Mouse (Mus musculus): Measurements from ENCODE around the gene Pfn3.

- TF ChIP-seq JUND (IDR thresholded peaks at IDR 0.05; ENCODE audit: low read depth, low read length), result no peak
- no peak for TF ChIP-seq UBTF (IDR thresholded peaks at IDR 0.05; ENCODE audit: borderline replicate concordance, insufficient read depth, low read depth, low read length)
- no peak for TF ChIP-seq GATA1 (IDR thresholded peaks at IDR 0.05; ENCODE audit: low read depth, low read length)
- TF ChIP-seq USF1 (IDR thresholded peaks at IDR 0.05; ENCODE audit: low read depth, low read length), result no peak
- TF ChIP-seq EP300 (IDR thresholded peaks at IDR 0.05; ENCODE audit: low read depth in 1 of 2, low read length in 2 of 2), result no peak
- TF ChIP-seq CTCF (IDR thresholded peaks at IDR 0.05 in 2 of 3, conservative IDR thresholded peaks at IDR 0.05 in 1 of 3; ENCODE audit: control insufficient read depth in 1 of 3, insufficient read depth in 1 of 3, low read depth in 2 of 3, low read length in 3 of 3, poor library complexity in 1 of 3, severe bottlenecking in 1 of 3), result no peak
- TF ChIP-seq ZNF384 (IDR thresholded peaks at IDR 0.05; ENCODE audit: low read depth, low read length), result no peak
- no peak for TF ChIP-seq POLR2A (IDR thresholded peaks at IDR 0.05; ENCODE audit: control insufficient read depth in 1 of 2, insufficient read depth in 1 of 2, low read depth in 1 of 2, low read length in 2 of 2, poor library complexity in 1 of 2)
- TF ChIP-seq RCOR1 (IDR thresholded peaks at IDR 0.05; ENCODE audit: low read depth, low read length), result no peak
- no peak for TF ChIP-seq CHD2 (IDR thresholded peaks at IDR 0.05; ENCODE audit: low read length)
These were observed 16.9 kb downstream of the Pfn3 start, which contains the start of gene Slc34a1 for GRCm38 (mm10) chr13:55398088-55398487.

Data from MEL (cell line).